Mouse (Mus musculus): ENCODE data around the gene Tfap4. TPM values are rescaled to one million over a fixed set of nuclear protein-coding genes. Genes with fewer than 3 reads are reported as not detected.
"Not testable (repeated sequence)": the region's sequence is repeated elsewhere in the genome, so short reads cannot be mapped to it uniquely, and the experiment has no call there.

The Tfap4 gene
- polyA plus RNA-seq, 1 experiment from 2014 or later, result 16.5 TPM

DNA sequence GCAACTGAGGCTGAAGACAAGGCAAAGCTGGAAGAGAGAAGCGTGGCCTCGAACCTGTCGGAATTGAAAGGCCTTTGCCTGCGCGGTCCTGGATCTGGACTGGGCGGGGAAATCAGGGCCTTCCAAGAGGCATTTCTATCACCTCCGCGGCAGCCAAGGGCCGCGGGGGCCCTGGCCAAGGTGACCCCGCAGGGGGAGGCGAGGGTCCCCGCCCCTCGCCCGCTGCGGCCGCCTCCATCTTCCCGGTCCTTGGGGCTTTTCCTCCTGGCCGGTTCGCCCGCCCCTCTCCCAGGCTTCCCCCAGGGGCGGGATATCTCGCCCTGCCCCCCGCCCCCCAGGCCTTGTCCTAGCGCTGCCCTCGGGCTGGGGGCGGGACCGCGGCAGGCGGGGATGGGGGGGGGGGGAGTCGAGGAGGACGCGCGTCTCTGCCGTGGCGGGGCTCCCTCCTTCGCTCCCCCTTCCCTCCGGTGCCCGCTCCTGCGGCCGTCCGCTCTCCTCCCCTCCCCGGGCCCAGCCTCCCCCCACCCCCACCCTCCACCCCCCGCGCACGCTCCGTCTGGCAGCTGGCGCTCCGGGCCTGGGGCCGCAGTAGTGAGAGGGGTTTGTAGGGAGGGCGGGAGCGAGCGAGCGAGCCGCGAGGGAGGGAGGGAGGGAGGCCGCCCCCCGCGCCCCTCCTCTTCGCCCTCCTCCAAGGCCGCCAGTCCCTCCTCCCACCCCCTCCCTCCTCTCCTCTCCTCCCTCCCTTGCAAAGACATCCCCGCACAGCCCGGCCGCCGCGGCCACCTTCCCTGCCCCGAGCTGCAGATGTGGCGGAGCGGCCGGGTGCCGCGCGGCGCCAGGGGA is 34.5 kb upstream of the Tfap4 start, which contains the start of gene Glis2:
Glis2 (plus strand) TSS at position 743 of the 843 bp plus-strand sequence.
- DNase-seq (ENCODE audit: low spot score), result peak; percentile 46

- DNase-seq (ENCODE audit: low spot score), result peak; percentile 52
Measured at GRCm38 (mm10) chr16:4592909-4593875, 33.5 kb upstream of the Tfap4 start.

GRCm38 (mm10) chr16:4590236-4590635 is 30.6 kb upstream of the Tfap4 start:
- peak; percentile 36 for DNase-seq (ENCODE audit: low spot score)

DNA sequence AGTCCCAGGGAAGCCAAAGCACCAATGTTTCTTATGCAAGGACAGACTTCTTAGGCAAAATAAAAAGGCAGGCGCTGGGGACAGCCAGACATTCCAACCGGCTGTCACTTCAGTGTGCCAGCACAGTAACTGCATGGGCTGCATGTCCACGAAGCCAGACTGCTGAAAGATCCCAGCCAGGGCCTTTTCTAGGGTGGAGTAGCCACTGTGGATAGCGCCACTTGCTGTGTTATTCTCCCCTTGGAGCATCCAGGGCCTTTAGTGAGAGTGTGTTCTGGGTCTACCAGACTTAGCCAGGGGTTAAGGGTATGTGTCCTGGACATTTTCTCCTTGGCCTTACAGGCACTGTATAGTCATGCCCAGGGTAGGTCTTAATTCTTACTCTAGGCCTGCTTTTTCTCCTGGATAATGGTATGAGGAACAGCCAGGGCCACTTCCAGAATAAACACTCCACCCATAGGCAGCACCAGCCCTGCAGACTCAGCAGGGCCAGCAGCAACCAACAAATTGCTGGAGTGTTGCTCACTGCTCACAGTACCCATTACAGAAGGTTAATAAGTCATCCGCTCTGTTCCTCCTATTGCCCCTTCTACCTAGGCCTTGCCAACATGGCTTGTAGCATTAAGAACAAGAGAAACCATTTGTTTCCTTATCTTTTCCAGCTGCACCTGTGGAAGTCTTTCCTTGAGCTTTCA is 28.0 kb upstream of the Tfap4 start:
- no peak for DNase-seq (ENCODE audit: low spot score)

DNA sequence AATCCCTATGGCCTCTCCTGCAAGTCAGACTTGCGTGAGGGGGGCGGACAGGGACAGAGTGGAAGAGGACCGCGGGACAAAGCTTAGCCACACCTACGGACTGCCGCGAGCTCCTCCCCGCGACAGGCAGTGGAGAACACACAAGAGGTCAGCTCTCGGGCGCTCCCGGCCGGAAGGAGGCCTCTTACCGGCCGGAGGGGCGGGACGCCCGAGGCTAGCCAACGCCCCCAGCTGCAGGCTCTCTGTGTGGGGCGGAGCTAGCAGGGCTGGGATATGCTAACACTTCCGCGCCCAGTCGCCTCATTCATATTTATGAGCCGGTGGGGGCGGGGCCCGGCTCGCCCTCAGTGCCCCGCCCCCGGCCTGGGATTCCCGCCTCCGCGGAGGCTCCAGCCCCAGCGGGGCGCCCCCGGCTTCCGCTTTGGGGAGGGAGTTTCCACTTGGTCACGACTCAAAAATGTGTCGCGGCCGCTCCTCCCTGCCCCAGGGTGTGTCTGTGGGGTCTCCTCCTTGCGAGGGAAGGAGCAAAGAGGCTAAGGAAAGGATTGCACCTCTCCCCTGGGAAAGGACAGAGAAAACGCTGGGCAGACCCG is 27.0 kb upstream of the Tfap4 start:
- peak; percentile 97 for DNase-seq (ENCODE audit: low spot score)

DNA sequence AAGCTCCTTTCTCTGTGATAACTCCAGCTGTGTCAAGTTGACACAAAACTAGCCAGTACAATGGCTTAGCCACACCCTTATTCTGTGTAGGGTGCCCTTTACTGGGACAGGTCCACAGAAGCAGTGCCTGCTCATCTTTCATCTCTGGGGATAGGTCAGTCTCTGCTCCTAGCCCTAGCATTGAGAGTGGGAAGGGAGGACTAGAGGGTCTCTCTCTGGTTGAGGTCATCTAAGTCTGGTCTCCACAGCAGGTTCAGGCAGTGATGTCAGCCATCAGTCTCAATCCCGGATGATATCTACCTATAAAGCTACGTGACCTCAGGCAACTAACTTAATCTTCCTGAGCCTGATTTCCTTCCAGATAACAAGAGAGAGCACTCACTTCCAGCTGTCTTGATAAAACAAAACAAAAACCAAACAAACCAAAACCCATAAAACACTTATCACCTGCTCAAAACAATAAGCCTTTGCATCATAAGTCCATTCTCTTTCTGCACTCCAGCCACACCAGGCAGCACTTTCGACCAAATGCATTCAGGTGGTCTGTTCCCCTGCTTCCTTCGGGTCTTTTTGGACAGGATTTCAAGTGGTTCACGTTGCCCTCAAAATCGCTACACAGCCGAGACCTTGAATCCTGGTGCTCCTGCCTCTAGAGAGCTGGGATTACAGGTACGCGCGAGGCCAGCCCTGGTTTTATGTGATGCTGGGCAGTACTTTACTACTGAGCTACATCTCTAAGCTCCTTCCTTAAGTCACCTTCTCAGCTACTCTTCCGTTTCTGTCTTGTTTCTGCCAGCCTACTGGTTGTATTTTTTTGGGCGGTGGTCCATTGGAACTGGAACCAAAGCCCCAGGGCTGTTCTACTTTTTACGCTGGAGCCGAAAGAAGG is 26.2 kb upstream of the Tfap4 start:
- peak; percentile 13 for DNase-seq (ENCODE audit: low spot score)

GRCm38 (mm10) chr16:4584438-4584837 is 24.8 kb upstream of the Tfap4 start:
- no peak for DNase-seq (ENCODE audit: low spot score)

GRCm38 (mm10) chr16:4583807-4584206 is 24.2 kb upstream of the Tfap4 start:
- DNase-seq (ENCODE audit: low spot score), result peak; percentile 40

DNA sequence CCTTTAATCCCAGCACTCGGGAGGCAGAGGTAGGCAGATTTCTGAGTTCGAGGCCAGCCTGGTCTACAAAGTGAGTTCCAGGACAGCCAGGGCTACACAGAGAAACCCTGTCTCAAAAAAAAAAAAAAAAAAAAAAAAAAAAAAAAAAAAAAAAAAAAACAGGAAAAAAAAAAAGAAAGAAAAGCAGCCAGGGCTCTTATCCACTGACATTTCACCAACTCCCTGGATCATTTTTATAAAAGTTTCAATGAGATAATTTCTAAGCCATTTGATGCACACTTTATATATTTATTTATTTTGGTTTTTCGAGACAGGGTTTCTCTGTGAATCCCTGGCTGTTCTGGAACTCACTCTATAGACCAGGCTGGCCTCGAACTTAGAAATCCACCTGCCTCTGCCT is 21.5 kb upstream of the Tfap4 start:
- DNase-seq (ENCODE audit: low spot score), result not testable (repeated sequence)

GRCm38 (mm10) chr16:4578630-4579029 is 19.0 kb upstream of the Tfap4 start:
- no peak for DNase-seq (ENCODE audit: low spot score)

DNA sequence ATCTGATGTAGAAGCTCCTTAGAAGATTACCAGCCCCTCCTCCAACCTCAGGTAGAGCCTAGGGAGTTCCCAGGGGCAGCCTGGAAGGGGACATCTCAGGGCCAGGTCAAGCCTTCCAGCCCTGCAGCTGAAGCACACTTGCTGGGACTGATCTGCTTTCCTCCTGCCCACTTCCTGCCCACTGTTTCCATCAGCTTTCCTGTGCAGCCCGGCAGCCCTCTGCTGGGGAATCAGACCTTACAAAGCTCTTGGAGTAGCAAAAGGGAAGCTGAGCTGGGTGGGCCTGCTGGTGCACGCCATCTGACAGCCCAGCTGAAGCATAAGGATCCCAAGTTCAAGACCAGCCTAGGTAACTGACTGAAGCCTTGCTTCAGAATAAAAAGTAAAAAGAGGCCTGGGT is 17.2 kb upstream of the Tfap4 start:
- peak; percentile 36 for DNase-seq (ENCODE audit: low spot score)

GRCm38 (mm10) chr16:4576038-4576437 is 16.4 kb upstream of the Tfap4 start:
- no peak for DNase-seq (ENCODE audit: low spot score)

GRCm38 (mm10) chr16:4570737-4571136 is 11.1 kb upstream of the Tfap4 start:
- DNase-seq (ENCODE audit: low spot score), result no peak

- peak; percentile 79 for DNase-seq (ENCODE audit: low spot score)
Measured at GRCm38 (mm10) chr16:4567912-4568311, 8.3 kb upstream of the Tfap4 start.

DNA sequence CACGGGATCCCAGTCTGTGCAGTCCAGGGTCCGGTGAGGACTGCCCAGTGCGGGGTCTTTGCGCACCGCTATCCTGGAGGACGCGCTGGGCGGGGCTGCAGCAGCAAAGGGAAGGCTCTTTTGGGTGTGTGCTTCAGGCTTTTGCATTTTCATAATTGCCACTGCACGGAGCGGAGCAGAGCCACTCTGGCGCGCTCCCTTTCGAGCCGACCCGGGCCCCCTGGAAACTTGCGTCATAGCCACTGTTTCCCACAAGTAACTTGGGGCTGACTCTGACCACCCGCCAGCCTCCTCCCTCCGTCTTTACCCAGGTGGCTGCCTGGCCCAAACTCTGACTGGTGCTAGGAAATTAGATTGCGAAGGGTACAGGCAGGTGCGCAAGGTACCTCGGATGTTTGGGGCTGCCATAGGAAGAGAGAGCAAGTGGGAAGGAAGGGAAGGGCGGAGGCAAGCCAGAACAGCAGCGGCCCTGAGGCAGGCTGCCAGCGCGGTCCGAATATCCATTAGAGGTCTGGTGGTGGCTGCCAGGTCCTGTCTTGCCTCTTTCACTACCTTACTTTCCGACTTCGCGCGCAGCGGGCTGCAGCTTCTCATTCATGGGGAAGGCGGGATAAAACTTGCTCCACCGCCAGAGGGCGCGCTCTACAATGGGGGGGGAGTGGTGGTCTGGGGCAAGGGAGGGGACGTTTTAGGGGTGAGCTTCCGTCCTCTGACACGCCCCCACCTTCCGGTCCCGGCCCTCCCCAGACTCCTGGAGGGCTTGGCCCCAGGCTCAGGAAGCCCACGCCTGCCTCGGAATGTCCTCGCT is 695 bp upstream of the Tfap4 start:
- DNase-seq (ENCODE audit: low spot score), result peak; percentile 73

DNA sequence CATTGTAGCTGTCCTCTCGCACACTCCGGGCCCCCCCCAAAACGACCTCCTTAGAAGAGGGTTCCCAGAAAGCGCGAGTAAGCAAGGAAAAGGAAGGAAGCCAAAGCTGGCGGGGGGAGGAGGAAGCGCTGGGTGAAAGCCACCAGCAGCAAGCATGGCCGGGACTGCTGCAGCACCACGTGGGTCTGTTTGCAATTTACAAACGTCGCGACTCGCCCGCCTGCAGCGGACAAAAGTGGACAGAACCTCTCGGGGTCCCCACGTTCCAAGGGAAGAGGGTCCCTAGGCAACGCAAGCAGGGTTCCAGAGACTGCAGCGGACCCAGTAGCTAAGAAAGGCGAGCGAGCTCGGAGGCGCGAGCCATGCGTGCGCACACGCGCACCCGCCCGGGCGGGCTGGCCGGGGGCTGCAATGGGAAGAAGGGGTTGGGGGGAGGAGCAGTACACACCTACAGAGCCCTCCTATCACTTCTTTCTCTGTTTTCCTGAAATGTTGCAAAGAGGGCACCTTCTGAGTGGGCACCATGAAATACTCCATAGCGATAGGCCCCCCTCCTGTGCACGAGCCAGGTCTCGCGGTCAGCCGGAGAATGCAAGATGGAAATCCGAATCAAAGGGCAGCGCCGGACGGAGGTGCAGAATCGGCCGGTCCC is 548 bp downstream of the Tfap4 start:
- DNase-seq (ENCODE audit: low spot score), result peak; percentile 57

- DNase-seq (ENCODE audit: low spot score), result peak; percentile 93
Measured at GRCm38 (mm10) chr16:4558384-4558979, 1.2 kb downstream of the Tfap4 start.

GRCm38 (mm10) chr16:4557949-4558348 is 1.7 kb downstream of the Tfap4 start:
- DNase-seq (ENCODE audit: low spot score), result peak; percentile 77

Data from thymus, postnatal 0 days (tissue).